Mouse (Mus musculus): ENCODE results near the gene Nova2. TPM values are rescaled to one million over a fixed set of nuclear protein-coding genes. Genes with fewer than 3 reads are reported as not detected.

The Nova2 gene
- polyA plus RNA-seq, 1 experiment from 2014 or later: 15.9 TPM

- H3K9ac ChIP-seq: peak within 1 kb of the TSS; percentile 73
- peak; percentile 93 for ATAC-seq (replicated peaks)
- WGBS: under 1% methylated on average over 37 of the region's 37 CpGs
Observed at GRCm38 (mm10) chr7:18990601-18991295, 65.1 kb downstream of the Nova2 start, which contains the start of gene Mypop. TSS of gene Mypop (plus strand) at chr7:18991245.

GRCm38 (mm10) chr7:18991660-18992293 is 66.1 kb downstream of the Nova2 start:
- WGBS: under 1% methylated on average over 59 of the region's 59 CpGs
- Histone ChIP-seq H3K9ac (peak overlapping the region; percentile 73), H3K27me3 (replicated peaks) (no peaks in the 10 kb centered on the region), H3K4me3 (peak overlapping the region; percentile 61), H3K4me2 (peak overlapping the region; percentile 91), H3K9me3 (no peaks in the 10 kb centered on the region), H3K4me1 (peaks cover 46% of the 10 kb centered on the region), H3K27ac (peak overlapping the region; percentile 87), H3K36me3 (replicated peaks) (no peaks in the 10 kb centered on the region)
- ATAC-seq (replicated peaks): peak; percentile 25; the same call in 1 of the 2 replicates

More at GRCm38 (mm10) chr7:18990601-18991295, 65.1 kb downstream of the Nova2 start, which contains the start of gene Mypop:
- Histone ChIP-seq H3K27ac (peak within 1 kb of the TSS; percentile 87), H3K4me2 (peak within 1 kb of the TSS; percentile 91), H3K9me3 (no peaks in the 10 kb centered on the region), H3K4me1 (peaks cover 46% of the 10 kb centered on the region), H3K36me3 (replicated peaks) (no peaks in the 10 kb centered on the region), H3K4me3 (peak within 1 kb of the TSS; percentile 61), H3K27me3 (replicated peaks) (no peaks in the 10 kb centered on the region)

- peak overlapping the region; percentile 61 for H3K4me3 ChIP-seq
- H3K4me1 ChIP-seq: peaks cover 46% of the 10 kb centered on the region
- no peak for ATAC-seq (replicated peaks)
- H3K4me2 ChIP-seq: peak overlapping the region; percentile 91
- WGBS: 4% methylated on average over 31 of the region's 31 CpGs
- no peaks in the 10 kb centered on the region for H3K36me3 ChIP-seq (replicated peaks)
- H3K27me3 ChIP-seq (replicated peaks): no peaks in the 10 kb centered on the region
- H3K9ac ChIP-seq: peak overlapping the region; percentile 73
- H3K27ac ChIP-seq: peak overlapping the region; percentile 87; the same call in 1 of the 2 replicates
- H3K9me3 ChIP-seq: no peaks in the 10 kb centered on the region
Observed at GRCm38 (mm10) chr7:18992294-18992675, 66.6 kb downstream of the Nova2 start.

GRCm38 (mm10) chr7:18993036-18993435 is 67.3 kb downstream of the Nova2 start:
- no peak for ATAC-seq (replicated peaks)
- H3K9ac ChIP-seq: 0 out of 2 replicates have a peak overlapping the region, but pooled peaks have one; percentile 21
- H3K4me2 ChIP-seq: peak overlapping the region; percentile 91
- H3K9me3 ChIP-seq: no peaks in the 10 kb centered on the region
- WGBS: 89% methylated on average over 5 of the region's 5 CpGs
- peaks cover 46% of the 10 kb centered on the region for H3K4me1 ChIP-seq
- H3K27me3 ChIP-seq (replicated peaks): no peaks in the 10 kb centered on the region
- H3K36me3 ChIP-seq (replicated peaks): no peaks in the 10 kb centered on the region
- H3K4me3 ChIP-seq: peak overlapping the region; percentile 61
- H3K27ac ChIP-seq: no peak overlapping the region

GRCm38 (mm10) chr7:18998835-18999234 is 73.1 kb downstream of the Nova2 start:
- Histone ChIP-seq H3K27me3 (replicated peaks) (no peaks in the 10 kb centered on the region), H3K36me3 (replicated peaks) (no peaks in the 10 kb centered on the region), H3K9me3 (no peaks in the 10 kb centered on the region), H3K4me1 (peaks cover 30% of the 10 kb centered on the region), H3K4me2 (no peak overlapping the region), H3K4me3 (no peak overlapping the region), H3K9ac (no peak overlapping the region), H3K27ac (no peak overlapping the region)
- ATAC-seq (replicated peaks): no peak
- WGBS: 30% methylated on average over 9 of the region's 9 CpGs

- ATAC-seq (replicated peaks): no peak
- H3K27ac ChIP-seq: no peak overlapping the region
- peaks cover 3% of the 10 kb centered on the region; the same call in 1 of the 2 replicates for H3K36me3 ChIP-seq (replicated peaks)
- no peaks in the 10 kb centered on the region for H3K27me3 ChIP-seq (replicated peaks)
- peaks cover 26% of the 10 kb centered on the region for H3K4me1 ChIP-seq
- peak overlapping the region; percentile 23 for H3K4me3 ChIP-seq
- no peak overlapping the region for H3K9ac ChIP-seq
- 52% methylated on average over 10 of the region's 10 CpGs for WGBS
- peak overlapping the region; percentile 42 for H3K4me2 ChIP-seq
- H3K9me3 ChIP-seq: no peaks in the 10 kb centered on the region
Observed at GRCm38 (mm10) chr7:19000421-19000820, 74.7 kb downstream of the Nova2 start.

GRCm38 (mm10) chr7:19001066-19001806 is 75.5 kb downstream of the Nova2 start:
- peak overlapping the region; percentile 23 for H3K4me3 ChIP-seq
- no peak for ATAC-seq (replicated peaks)
- peaks cover 34% of the 10 kb centered on the region for H3K4me1 ChIP-seq
- no peak overlapping the region for H3K9ac ChIP-seq
- peaks cover 6% of the 10 kb centered on the region; the same call in 1 of the 2 replicates for H3K36me3 ChIP-seq (replicated peaks)
- peak overlapping the region; percentile 42 for H3K4me2 ChIP-seq
- peak overlapping the region; percentile 42; the same call in 1 of the 2 replicates for H3K27ac ChIP-seq
- no peaks in the 10 kb centered on the region for H3K27me3 ChIP-seq (replicated peaks)
- H3K9me3 ChIP-seq: no peaks in the 10 kb centered on the region
- 47% methylated on average over 18 of the region's 18 CpGs for WGBS

- Histone ChIP-seq H3K36me3 (replicated peaks) (peaks cover 6% of the 10 kb centered on the region; the same call in 1 of the 2 replicates), H3K4me2 (peak overlapping the region; percentile 42; the same call in 1 of the 2 replicates), H3K9ac (no peak overlapping the region), H3K4me3 (no peak overlapping the region), H3K27me3 (replicated peaks) (no peaks in the 10 kb centered on the region), H3K4me1 (peaks cover 39% of the 10 kb centered on the region), H3K27ac (no peak overlapping the region), H3K9me3 (no peaks in the 10 kb centered on the region)
- WGBS: 78% methylated on average over 3 of the region's 3 CpGs
- ATAC-seq (replicated peaks): no peak
Observed at GRCm38 (mm10) chr7:19001807-19002085, 76.1 kb downstream of the Nova2 start.

GRCm38 (mm10) chr7:19002115-19002514 is 76.4 kb downstream of the Nova2 start:
- peak overlapping the region; percentile 45; the same call in 1 of the 2 replicates for H3K4me3 ChIP-seq
- no peak for ATAC-seq (replicated peaks)
- peaks cover 9% of the 10 kb centered on the region for H3K36me3 ChIP-seq (replicated peaks)
- WGBS: 44% methylated on average over 4 of the region's 4 CpGs
- 0 out of 2 replicates have a peak overlapping the region, but pooled peaks have one; percentile 21 for H3K27ac ChIP-seq
- no peaks in the 10 kb centered on the region for H3K27me3 ChIP-seq (replicated peaks)
- peak overlapping the region; percentile 79; the same call in 1 of the 2 replicates for H3K9ac ChIP-seq
- peak overlapping the region; percentile 77 for H3K4me2 ChIP-seq
- H3K4me1 ChIP-seq: peaks cover 42% of the 10 kb centered on the region
- H3K9me3 ChIP-seq: no peaks in the 10 kb centered on the region

- no peaks in the 10 kb centered on the region for H3K27me3 ChIP-seq (replicated peaks)
- no peaks in the 10 kb centered on the region for H3K9me3 ChIP-seq
- peak overlapping the region; percentile 77 for H3K4me2 ChIP-seq
- H3K4me3 ChIP-seq: peak overlapping the region; percentile 45
- peaks cover 10% of the 10 kb centered on the region for H3K36me3 ChIP-seq (replicated peaks)
- H3K27ac ChIP-seq: peak overlapping the region; percentile 70
- peaks cover 49% of the 10 kb centered on the region for H3K4me1 ChIP-seq
- WGBS: 3% methylated on average over 17 of the region's 17 CpGs
- peak overlapping the region; percentile 79 for H3K9ac ChIP-seq
- peak; percentile 56 for ATAC-seq (replicated peaks)
Observed at GRCm38 (mm10) chr7:19002848-19003498, 77.3 kb downstream of the Nova2 start.

GRCm38 (mm10) chr7:19003902-19004630 is 78.4 kb downstream of the Nova2 start, which contains the start of gene Irf2bp1:
TSS of gene Irf2bp1 (plus strand) at chr7:19004044.
- Histone ChIP-seq H3K9ac (peak within 1 kb of the TSS; percentile 92), H3K9me3 (no peaks in the 10 kb centered on the region), H3K36me3 (replicated peaks) (peaks cover 10% of the 10 kb centered on the region), H3K27ac (peak within 1 kb of the TSS; percentile 94), H3K4me3 (peak within 1 kb of the TSS; percentile 85), H3K27me3 (replicated peaks) (no peaks in the 10 kb centered on the region), H3K4me1 (peaks cover 49% of the 10 kb centered on the region), H3K4me2 (peak within 1 kb of the TSS; percentile 96)
- peak; percentile 70 for ATAC-seq (replicated peaks)
- WGBS: under 1% methylated on average over 85 of the region's 90 CpGs
